Mouse (Mus musculus): Measurements from ENCODE around the gene Wap.

Wap gene

DNA sequence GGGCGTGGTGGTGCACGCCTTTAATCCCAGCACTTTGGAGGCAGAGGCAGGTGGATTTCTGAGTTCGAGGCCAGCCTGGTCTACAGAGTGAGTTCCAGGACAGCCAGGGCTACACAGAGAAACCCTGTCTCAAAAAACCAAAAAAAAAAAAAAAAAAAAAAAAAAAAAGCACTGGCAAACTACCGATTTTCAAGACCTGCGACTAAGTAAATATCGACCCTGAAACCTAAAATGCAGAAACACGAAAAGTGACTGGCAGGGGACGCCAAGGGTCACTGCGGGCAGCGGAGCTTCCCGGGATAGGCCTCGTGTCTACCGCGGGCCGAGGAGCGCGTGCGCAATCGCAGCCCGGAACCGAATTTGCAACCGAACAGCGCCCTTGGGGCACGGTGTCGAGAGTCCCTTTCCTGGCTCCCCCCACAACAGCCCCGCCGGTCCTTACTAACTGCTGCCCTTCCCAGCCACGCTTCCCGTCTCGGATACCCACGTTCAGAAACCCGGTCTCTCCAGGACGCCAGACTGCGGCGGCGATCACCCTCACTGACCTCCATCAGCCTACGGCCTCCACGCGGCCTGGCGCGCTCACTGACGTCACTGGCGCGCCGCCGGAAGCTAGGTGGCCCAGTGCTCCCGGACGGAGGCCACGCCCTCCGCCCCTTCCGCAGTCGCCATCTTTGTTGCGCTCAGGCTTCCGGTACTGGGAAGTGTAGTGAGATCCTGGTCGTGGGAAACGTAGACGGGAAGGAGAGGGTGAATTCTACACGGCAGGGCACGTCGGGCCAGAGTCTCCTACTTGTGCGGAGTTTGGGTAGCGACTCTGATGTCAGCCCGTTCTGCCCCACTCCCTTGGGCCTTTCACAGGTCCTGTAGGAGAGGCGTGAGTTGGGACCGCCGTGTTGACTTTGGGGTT, 12.7 kb downstream of the Wap start, which contains the start of gene Tbrg4:
Tbrg4 (minus strand) TSS at position 590 of the 910 bp plus-strand sequence.
- DNase-seq: peak; percentile 92

DNA sequence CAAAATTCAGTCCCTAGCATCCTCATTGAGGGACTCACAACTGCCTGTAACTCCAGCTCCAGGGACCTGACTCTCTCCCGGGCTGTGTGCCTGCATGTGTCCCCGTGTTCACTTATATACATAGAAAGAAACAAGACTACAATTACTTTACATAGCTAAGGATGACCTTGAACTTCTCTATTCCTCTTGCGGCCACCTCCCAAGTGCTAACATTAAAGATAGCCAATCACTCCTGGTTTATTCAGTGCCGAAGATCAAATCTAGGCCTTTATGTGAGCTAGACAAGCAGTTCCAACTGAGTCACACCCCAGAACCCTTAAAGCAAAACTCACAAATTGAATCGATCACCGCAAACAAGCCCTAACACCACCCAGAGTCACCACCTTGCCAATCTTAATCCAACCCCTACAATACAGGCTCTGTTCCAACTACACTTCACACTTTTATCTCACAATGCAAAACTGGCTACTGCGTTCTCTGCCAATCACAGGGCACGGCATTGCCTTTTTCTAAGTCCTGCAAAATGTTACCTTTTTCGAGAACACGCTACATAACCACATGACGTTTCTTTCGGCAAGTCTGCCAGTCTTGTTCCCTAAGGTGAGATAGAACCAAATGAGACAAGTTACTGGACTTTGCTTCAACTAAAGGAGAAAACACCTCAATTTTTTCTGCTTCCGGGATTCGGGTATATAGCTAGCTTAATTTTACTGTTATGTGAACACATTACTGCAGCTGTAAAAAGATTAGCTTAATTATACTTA, 13.6 kb downstream of the Wap start:
- no peak for DNase-seq

DNA sequence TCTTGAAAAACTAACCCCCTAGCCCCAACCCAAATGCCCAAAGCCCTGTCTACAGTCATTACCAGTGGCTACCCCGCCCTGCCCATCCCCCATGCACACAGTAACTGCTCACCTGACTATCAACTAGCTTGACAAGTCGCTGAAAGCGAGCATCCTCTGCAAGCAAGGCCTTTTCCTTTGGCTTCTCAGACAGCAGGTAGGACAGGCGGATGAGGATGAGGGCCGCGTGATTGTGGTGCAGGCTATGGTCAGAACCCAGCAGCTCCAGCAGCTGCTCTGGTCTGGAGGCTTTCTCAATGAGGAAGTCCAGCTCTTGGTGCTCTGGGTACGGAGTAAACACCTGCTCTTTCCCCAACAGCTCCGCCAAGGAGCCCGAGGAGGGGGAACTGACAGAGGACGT, 14.7 kb downstream of the Wap start:
- DNase-seq: no peak

DNA sequence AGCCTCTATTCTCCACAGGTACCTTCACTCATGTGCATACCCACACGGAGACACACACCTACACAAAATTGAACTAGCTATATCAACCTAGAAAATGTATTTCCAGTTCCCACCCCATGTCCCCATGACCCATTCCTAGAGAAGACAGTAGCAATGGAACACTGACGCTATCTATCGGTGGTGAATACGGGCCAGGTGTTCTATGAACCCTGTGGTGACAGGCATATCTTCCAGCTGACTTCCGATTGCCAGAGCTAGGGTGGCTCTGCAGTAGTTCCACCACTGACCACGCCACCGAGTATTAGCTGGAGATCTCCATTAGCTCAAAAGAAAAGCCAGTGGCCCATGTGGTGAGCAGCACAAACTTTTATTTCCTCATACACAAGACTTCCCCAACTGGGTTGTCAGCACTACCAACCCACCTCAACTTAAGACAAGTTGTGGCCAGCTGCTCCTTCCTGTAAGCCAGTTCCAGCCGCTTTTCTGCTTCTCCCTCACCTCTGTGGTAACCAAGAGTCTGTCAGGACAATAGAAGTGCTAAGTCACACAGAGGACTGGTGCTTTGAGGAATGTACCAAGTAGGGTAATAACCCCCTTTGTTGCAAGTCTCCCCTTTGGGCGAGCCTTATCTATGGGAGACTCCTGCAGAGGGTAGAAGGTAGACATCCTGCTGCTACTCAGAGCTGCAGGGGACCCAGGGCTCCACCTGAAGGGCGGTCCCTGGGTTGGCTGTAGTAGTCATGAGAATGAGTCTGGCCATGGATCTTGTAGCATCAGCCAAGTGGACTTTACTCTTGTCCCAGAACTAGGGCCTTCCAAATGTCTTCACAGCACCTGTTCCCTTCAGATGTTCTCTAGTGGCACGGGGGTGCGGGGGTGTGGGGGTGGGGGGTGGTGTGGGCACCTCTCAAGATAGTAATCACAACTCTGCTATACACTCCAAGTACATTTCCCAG, 22.9 kb downstream of the Wap start:
- no peak for DNase-seq

DNA sequence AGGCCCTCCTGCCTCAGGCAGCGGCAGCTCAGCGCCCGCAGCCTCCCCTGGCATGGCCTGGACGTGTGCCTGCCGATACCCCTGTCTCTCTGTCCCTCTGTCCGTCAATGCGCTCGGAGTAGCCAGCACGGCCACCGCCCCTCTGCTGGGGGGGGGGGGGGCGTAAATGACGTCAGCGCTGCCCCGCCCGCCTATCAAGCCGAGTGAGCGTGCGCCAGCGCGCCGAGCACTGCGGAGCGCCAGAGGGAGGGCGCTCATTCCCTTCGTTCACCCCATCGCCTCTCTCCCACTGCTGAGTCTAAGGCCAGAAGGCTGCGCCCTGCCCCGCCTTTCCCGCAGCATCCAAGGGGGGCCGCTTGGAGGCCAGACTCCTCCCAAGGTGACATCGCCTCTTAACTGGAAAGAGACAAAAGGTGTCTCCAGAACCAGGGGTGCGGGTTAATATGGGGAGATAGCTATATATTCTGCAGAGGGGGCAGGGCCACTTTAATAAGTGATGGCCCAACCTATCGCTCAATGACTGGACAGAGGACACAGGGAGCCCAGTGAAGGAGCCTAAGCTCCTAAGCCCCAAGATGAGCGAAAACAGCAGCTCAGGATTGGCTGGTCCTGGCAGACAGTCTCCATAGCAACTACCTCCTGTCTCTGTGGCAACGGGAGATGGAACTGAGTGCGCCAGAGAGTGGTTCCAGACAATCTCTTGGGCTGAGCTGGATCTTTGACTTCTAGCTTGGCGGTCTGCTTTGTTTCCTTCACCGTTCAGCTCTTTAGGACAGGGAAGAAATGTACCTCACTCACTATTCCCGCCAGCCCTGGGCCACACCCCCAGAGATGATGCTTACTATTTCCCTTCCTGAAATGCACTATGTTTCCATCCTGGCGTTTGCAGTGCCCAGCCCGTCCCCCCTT, 32.7 kb downstream of the Wap start, which contains the start of gene Nacad:
Nacad (minus strand) TSS at position 563 of the 909 bp plus-strand sequence.
- no peak for DNase-seq

DNA sequence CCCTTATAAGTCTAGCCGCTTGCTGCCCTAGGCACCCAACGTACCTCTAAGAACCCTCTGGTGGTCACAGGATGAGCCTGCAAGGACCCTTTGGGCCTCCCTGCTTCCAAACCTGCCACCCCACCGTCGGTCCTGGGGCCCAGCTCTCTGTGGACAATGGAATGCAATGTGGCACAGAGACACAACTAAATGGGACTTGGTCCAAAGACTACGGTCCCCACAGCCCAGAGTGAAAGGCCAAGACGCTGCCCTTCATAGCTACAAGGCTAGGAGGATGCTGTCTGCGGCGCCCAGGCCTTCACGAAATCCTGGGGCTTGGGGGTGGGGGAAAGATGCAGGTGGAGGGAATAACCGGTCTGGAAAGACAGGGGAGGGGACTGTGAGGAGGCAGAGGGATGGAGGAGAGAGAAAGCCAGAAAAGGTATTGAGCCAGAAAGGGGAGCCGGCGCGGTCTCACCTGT, 33.4 kb downstream of the Wap start:
- DNase-seq: no peak

DNA sequence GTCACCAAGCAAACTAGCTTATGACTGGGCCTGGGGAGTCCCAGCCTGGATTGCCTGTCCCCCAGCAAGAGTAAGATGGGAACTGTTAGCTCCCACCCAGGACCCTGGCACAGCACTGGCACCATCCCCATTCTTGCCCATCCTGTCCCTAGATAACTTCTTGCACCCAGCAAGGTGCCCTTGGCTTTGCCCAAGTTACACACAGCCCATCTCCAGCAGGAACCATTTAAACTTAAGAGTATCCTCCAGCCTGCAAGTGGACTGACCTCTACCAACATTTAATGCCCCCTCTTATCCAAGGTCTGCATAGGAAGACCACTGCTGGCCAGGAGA, 33.9 kb downstream of the Wap start:
- no peak for DNase-seq

DNA sequence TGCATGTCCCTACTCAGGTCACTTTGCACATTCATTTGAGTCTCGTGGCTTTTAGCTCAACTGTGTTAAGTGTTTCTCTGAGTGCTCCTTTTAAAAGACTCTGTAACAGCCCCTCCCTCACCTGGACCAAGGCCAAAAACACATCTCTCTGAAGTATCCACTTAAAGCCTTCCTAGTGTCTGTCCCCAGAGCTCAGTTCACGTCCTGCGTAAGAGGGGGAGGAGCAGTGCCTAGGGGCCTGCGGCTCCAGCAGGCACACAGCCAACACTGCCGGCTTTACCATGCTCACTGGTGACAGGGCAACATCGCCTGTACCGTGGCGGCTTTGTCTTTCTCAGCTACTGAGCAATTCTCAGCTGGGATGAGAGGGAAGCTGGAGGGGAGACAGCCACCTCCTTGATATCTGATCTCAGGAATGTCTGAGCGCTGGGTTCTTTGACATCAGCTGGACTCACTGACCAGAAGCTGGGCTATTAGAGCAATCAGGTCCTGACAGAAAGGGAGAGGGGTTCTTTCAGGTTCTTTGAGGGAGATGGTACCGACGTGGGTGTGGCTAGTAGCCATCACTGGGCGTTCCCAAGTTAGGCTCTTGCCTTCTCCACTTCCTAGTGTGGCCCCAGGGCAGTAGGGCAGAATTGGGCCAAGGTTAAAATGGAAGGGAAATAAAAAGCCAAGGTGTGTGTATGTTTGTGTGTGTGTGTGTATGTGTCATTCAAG, 34.4 kb downstream of the Wap start:
- no peak for DNase-seq

DNA sequence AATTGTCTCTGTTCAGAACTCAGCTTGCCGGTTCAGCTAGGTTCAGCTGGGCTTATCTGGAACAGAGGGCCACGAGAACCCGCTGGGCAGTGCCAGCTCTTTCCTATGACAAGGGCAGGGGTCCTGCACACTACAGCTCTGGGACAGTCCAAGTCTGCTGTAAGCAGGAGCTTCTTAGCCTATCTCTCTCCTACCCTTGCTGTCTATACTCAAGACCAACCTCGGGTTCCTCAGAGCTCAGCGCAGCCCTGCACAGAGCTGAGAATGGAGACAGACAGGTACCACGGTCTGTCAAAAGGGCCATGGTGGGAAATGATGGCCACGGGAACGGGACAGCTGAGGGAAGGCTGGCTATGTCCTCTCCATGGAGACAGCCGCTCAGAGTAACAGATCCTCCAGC, 35.2 kb downstream of the Wap start:
- no peak for DNase-seq

DNA sequence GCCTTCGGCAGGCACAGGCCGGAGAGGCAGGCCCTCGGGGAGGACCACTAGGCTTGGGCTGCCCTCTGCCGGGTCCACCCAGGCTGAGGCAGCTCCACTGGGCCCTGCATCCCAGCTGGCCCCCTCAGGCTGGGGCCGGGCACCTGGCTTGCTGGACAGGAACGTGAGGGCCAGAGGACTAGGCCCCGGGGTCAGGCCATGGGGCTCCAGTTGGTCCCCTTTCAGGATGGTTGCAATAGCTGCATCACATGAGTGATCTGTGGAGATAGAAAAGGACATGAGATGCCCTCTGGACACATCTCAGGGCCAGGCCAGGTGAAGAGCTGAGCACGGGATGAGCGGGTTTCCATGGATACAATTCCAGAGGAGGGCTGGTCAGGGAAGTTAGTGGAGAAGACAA, 35.8 kb downstream of the Wap start:
- DNase-seq: no peak

DNA sequence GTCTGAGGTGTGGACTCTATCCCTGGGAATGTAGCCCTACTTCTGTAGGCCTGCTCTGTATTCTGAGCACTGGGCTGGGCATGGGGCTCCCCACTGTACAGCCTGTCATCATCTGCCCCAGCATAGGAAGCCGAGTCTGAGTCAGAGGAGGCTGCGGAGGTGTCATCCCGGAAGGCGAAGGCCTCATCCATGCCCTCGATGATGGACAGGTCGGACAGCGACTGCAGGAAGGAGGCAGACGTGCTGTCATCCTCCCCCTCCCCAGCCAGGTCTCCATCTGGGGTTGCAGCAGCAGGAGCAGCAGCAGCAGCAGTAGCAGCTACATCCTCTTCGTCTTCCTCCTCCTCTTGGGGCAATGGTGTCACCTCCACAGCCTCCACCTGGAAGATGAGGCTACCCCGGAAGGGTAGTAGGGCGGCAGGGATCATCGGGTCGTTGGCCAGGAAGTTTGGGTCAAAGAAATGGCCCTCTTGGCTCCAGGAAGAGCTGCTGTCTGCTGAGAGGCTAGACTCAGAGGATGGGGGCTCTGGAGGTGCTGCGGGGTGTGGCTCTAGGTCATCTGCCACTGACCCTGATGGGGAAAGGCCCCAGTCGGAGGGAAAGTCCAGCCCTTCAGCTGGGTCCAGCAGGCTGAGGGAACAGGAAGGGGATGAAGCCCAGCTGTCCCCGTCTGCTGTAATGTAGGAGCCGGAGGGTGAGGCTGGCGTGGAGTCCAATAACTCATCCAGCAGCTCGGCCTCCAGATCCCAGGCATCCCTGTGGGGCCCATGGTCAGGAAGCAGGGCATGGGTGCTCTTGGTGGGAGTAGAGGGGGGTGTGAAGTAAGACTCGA, 36.6 kb downstream of the Wap start:
- DNase-seq: no peak

DNA sequence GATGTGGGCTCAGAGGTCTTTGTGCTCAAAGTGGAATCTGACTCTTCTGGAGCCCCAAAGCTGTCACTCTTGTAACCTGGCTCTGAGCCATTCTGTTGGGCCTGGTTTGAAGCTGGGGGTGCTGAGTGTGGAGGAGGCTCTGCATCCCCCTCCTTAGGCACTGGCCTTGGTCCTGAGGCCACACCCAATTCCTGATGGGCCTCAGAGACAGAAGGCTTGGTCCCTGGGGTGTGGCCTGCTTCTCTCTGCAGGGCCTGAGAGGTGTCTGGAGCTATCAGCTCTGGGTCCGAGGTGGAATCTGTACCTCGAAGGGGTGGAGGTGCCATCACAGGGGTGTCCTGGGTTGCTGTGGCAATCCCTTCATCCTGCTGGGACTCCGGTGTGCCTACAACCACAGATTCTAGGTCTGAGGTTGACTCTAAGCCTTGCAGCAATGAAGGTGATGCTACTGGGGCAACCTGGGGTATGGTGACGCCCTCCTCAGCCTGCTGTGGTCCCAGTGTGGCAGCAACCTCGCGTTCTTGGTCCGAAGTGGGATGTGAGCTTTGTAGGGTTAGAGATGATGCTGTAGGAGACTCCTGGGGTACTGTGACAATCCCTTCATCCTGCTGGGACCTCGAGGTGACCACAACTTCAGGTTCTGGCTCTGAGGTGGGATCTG, 38.0 kb downstream of the Wap start:
- no peak for DNase-seq

DNA sequence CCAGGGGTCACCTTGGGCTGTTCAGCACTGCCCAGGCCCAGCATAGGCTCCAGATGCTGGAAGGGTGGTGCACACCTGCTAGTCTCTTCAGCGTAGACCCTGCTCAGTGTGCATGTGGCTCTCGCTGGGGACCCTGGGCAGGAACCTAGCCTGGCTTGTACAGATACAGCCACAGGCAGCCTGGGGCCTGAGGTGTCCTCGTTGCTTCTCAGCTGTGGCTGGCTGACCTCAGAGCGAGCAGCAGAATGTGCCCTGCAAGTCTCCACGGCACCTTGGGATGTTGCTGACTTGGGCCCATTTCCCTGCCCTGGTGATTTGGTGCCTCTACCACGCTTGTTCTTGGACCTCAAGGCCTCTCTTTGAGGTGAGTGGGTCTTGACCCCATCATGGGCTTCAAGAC, 38.6 kb downstream of the Wap start:
- DNase-seq: no peak

DNA sequence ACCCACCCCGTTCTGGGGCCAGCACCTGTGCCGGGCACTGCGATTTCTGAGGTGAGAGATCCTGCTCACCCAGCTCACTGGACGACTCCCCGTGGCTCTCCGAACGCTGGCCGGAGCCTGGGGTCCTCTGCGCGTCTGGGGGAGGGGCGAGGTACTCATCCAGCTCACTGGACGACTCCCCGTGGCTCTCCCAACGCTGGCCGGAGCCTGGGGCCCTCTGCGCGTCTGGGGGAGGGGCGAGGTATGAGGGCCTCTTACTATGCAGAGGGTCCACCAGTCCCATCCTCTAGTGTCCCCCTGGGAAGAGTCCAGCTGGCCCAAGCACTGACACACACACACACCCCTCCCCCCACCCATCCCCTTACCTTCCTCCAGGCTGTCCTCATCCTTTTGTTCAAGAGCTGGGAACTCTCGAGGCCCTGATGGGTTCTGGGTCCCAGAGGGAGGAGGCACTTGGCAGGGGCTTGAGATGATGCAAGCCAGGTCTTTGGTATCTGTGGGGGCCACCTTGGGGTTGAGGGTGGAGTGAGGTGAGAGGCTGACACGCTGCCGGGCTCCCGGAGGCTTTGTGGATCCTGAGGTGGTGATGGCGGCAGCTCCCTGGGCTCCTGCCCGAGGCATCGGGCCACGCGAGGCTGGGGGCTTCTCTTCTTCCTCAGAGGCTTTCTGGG, 39.3 kb downstream of the Wap start:
- no peak for DNase-seq

DNA sequence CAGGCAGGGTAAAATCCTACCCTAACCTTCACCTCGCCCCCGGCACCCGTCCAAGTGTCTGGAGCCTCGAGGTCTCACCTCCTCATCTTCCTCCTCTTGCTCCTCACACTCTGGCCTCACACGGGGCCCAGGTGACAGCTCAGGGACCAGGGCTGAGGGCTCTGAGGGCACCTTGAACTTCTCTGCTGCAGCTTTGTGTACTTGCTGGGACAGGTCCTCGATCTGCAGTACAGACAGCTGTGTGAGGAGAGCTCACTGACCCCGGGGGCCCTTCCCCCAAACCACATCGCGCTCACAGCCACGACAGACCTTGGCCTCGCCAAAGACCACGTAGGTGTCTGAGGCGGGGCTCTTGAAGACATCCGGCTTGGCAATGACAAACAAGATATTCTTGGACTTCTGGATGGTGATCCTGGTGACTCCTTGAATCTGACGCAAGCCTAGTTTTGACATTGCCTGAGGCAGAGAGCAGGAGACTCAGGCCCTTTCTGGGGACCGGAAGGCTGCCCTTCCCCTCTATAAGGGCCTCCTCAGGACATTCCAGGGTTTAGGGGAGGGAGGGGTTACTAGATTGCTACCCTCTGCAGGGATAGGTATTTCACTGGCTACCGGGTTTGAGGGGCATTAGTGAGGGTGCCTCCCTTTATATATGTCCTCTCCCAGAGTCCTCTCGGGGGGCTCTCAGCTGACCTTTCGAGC, 40.1 kb downstream of the Wap start:
- DNase-seq: no peak

DNA sequence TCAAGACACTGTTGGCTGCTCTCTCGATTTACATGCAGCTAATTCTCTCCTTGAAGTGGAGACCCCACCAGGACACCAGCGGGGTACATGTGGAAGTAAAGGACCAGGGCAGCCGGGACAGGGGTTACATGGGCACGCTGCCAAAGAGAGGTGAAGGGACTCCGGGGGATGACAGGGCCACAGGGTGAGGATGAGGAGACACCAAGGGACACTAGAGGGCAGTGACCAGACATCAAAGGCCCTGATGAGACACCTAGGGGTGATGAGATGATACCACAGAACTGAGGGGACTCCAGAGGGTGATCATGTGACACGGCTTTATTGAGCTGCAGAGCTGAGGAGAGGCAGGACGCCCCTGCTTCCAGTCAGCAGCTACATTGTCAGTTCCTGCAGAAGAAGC, 40.9 kb downstream of the Wap start:
- DNase-seq: no peak

DNA sequence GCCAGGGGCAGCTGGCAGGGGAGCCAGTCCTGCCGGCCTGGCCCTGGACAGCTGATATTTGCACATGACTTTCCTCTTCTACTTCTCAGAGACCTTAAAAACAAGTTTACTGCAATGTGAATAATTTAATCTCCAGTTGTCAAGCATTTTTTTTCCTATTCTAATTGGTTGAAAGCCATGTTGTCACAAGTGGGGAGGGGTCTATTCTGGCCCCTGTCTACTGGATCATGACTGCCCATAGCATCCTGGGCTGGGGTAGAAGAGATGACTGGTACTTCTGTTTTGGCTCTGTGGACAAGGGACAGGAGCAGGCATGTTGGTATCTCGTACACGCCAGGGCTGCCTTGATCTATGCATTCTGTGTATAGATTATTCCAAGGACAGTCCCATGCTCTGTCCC, 41.8 kb downstream of the Wap start:
- DNase-seq: no peak

DNA sequence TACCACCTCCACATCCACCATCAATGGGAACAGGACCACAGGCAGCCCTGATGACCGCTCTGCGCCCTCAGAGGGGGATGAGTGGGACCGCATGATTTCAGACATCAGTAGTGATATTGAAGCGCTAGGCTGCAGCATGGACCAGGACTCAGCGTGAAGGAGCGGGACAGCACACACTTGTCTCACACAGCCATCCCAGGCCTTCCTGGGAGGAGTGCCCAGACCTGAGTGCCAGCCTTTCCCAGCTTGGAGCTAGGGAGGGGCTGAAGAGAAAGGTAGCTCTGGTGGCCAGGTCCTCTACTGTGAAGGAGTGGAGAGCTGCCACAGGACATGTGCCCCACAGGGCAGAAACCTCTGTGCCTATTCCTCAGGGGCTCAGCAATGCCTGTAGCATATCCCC, 42.2 kb downstream of the Wap start:
- no peak for DNase-seq
